Mouse (Mus musculus): ENCODE results near the gene Gm36210. TPM values are rescaled to one million over a fixed set of nuclear protein-coding genes. Genes with fewer than 3 reads are reported as not detected.
"Not testable (repeated sequence)": the region's sequence is repeated elsewhere in the genome, so short reads cannot be mapped to it uniquely, and the experiment has no call there.

Gm36210 gene
- polyA plus RNA-seq, 1 experiment from 2014 or later, result not detected

DNA sequence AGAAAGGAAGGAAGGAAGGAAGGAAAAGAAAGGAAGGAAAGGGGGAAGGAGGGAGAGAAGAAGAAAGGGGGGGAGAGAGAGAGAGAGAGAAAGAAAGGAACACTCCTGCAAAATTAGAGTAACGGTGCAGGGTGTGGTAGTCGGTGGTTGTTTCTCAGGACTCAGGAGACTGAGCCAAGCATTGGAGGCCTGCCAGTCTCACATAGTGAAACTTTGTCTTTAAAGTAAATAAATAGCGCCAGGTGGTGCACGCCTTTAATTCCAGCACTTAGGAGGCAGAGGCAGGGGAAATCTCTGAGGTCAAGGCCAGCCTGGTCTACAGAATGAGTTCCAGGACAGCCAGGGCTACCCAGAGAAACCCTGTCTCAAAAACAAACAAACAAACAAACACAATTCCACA, 19.6 kb downstream of the Gm36210 start:
- no peak for ATAC-seq (ENCODE audit: insufficient number of reproducible peaks, insufficient read depth, low FRiP score, low read depth)
- H3K4me2 ChIP-seq (replicated peaks; ENCODE audit: low read depth, low read length), result no peak overlapping the region
- WGBS, result 41% methylated on average over 4 of the region's 4 CpGs

GRCm38 (mm10) chr7:4879036-4879435, 27.3 kb downstream of the Gm36210 start:
- WGBS, result 79% methylated on average over 1 of the region's 1 CpGs
- H3K27me3 ChIP-seq (ENCODE audit: control insufficient read depth, insufficient read depth, low read length); H3K36me3 ChIP-seq (ENCODE audit: control insufficient read depth, insufficient read depth, low read length); H3K4me3 ChIP-seq (ENCODE audit: low read depth, low read length); H3K4me1 ChIP-seq (ENCODE audit: control insufficient read depth, insufficient read depth, low read length); H3K9ac ChIP-seq (replicated peaks; ENCODE audit: low read depth, low read length); H3K27ac ChIP-seq (ENCODE audit: low read length); H3K9me3 ChIP-seq (ENCODE audit: control insufficient read depth, low read depth, low read length); H3K4me2 ChIP-seq (replicated peaks; ENCODE audit: low read depth, low read length); ATAC-seq (ENCODE audit: insufficient number of reproducible peaks, insufficient read depth, low FRiP score, low read depth): not testable (repeated sequence)

More for the DNA sequence above, 19.6 kb downstream of the Gm36210 start:
- no peak overlapping the region for H3K9ac ChIP-seq (replicated peaks; ENCODE audit: low read depth, low read length)
- no peak overlapping the region for H3K4me3 ChIP-seq (ENCODE audit: low read depth, low read length)
- no peaks in the 10 kb centered on the region for H3K4me1 ChIP-seq (ENCODE audit: control insufficient read depth, insufficient read depth, low read length)
- no peaks in the 10 kb centered on the region for H3K9me3 ChIP-seq (ENCODE audit: control insufficient read depth, low read depth, low read length)
- no peak overlapping the region for H3K27ac ChIP-seq (ENCODE audit: low read length)
- no peaks in the 10 kb centered on the region for H3K27me3 ChIP-seq (ENCODE audit: control insufficient read depth, insufficient read depth, low read length)
- H3K36me3 ChIP-seq (ENCODE audit: control insufficient read depth, insufficient read depth, low read length), result no peaks in the 10 kb centered on the region

DNA sequence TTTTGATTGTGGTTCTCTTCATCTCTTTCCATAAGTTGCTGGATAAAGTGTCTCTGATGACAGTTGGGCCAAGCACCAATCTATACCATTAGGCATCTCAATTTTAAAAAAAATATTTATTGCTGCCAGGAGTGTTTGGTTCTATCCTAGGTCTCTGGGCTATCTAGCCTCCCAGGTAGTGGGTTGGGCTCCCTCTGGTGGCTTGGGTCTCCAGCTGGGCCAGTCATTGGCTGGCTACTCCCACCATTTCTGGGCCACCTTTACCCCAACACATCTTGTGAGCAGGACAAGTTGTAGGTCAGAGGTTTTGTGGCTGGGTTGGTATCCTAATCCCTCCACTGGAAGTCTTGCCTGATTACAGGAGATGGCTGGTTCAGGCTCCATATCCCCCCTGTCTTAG, 28.1 kb downstream of the Gm36210 start:
- Histone ChIP-seq H3K36me3 (ENCODE audit: control insufficient read depth, insufficient read depth, low read length) (no peaks in the 10 kb centered on the region), H3K9me3 (ENCODE audit: control insufficient read depth, low read depth, low read length) (no peaks in the 10 kb centered on the region), H3K4me2 (replicated peaks; ENCODE audit: low read depth, low read length) (peak overlapping the region; percentile 90), H3K4me3 (ENCODE audit: low read depth, low read length) (no peak overlapping the region), H3K9ac (replicated peaks; ENCODE audit: low read depth, low read length) (no peak overlapping the region), H3K27ac (ENCODE audit: low read length) (no peak overlapping the region), H3K27me3 (ENCODE audit: control insufficient read depth, insufficient read depth, low read length) (no peaks in the 10 kb centered on the region), H3K4me1 (ENCODE audit: control insufficient read depth, insufficient read depth, low read length) (peaks cover 6% of the 10 kb centered on the region; the same call in 1 of the 2 replicates)
- no peak for ATAC-seq (ENCODE audit: insufficient number of reproducible peaks, insufficient read depth, low FRiP score, low read depth)

DNA sequence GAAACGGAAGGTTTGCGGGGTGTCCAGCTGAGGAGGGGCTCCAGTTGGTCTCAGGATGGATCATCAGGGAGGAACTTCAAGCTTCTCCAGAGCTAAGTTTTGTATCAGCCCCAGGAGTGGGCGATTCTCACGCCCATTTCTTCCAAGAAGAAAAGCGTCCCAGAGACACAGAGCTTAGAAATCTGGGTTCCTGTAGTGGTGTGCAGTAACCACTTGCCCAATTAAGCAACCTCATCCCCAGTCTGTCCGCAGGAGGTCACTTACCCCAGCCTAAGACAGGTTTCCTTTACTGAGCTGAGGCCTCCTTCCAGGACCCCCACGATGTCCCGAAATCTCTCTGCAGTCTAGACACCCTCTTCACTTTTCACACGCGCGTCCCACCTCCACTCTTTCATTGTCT, 29.1 kb downstream of the Gm36210 start:
- Histone ChIP-seq H3K4me3 (ENCODE audit: low read depth, low read length) (peak overlapping the region; percentile 51), H3K9ac (replicated peaks; ENCODE audit: low read depth, low read length) (peak overlapping the region; percentile 42), H3K4me2 (replicated peaks; ENCODE audit: low read depth, low read length) (peak overlapping the region; percentile 90), H3K9me3 (ENCODE audit: control insufficient read depth, low read depth, low read length) (no peaks in the 10 kb centered on the region), H3K36me3 (ENCODE audit: control insufficient read depth, insufficient read depth, low read length) (no peaks in the 10 kb centered on the region), H3K4me1 (ENCODE audit: control insufficient read depth, insufficient read depth, low read length) (peaks cover 6% of the 10 kb centered on the region; the same call in 1 of the 2 replicates), H3K27me3 (ENCODE audit: control insufficient read depth, insufficient read depth, low read length) (no peaks in the 10 kb centered on the region), H3K27ac (ENCODE audit: low read length) (no peak overlapping the region; the same call in 1 of the 2 replicates)
- ATAC-seq (ENCODE audit: insufficient number of reproducible peaks, insufficient read depth, low FRiP score, low read depth), result no peak
- 5% methylated on average over 11 of the region's 11 CpGs for WGBS

GRCm38 (mm10) chr7:4876753-4877221, 29.5 kb downstream of the Gm36210 start, which contains the start of gene Isoc2a:
Gene Isoc2a, plus strand, starts transcription at chr7:4877153.
- Histone ChIP-seq H3K9me3 (ENCODE audit: control insufficient read depth, low read depth, low read length) (no peaks in the 10 kb centered on the region), H3K36me3 (ENCODE audit: control insufficient read depth, insufficient read depth, low read length) (no peaks in the 10 kb centered on the region), H3K9ac (replicated peaks; ENCODE audit: low read depth, low read length) (peak within 1 kb of the TSS; percentile 42), H3K27me3 (ENCODE audit: control insufficient read depth, insufficient read depth, low read length) (no peaks in the 10 kb centered on the region), H3K4me2 (replicated peaks; ENCODE audit: low read depth, low read length) (peak within 1 kb of the TSS; percentile 90), H3K4me3 (ENCODE audit: low read depth, low read length) (peak within 1 kb of the TSS; percentile 51), H3K4me1 (ENCODE audit: control insufficient read depth, insufficient read depth, low read length) (peaks cover 6% of the 10 kb centered on the region; the same call in 1 of the 2 replicates), H3K27ac (ENCODE audit: low read length) (peak within 1 kb of the TSS; percentile 2; the same call in 1 of the 2 replicates)
- WGBS, result under 1% methylated on average over 22 of the region's 22 CpGs
- ATAC-seq (ENCODE audit: insufficient number of reproducible peaks, insufficient read depth, low FRiP score, low read depth), result peak; percentile 100

GRCm38 (mm10) chr7:4870133-4870532, 36.2 kb downstream of the Gm36210 start, which contains the start of gene Isoc2b:
Gene Isoc2b, minus strand, starts transcription at chr7:4870258.
- H3K4me3 ChIP-seq (ENCODE audit: low read depth, low read length), result no peak within 1 kb of the TSS
- no peak within 1 kb of the TSS for H3K27ac ChIP-seq (ENCODE audit: low read length)
- WGBS, result 39% methylated on average over 6 of the region's 6 CpGs
- no peaks in the 10 kb centered on the region for H3K36me3 ChIP-seq (ENCODE audit: control insufficient read depth, insufficient read depth, low read length)
- no peaks in the 10 kb centered on the region for H3K9me3 ChIP-seq (ENCODE audit: control insufficient read depth, low read depth, low read length)
- H3K9ac ChIP-seq (replicated peaks; ENCODE audit: low read depth, low read length), result no peak within 1 kb of the TSS
- 0 out of 2 replicates have a peak, but pooled peaks cover 4% of the 10 kb centered on the region for H3K4me1 ChIP-seq (ENCODE audit: control insufficient read depth, insufficient read depth, low read length)
- ATAC-seq (ENCODE audit: insufficient number of reproducible peaks, insufficient read depth, low FRiP score, low read depth), result no peak
- no peak within 1 kb of the TSS for H3K4me2 ChIP-seq (replicated peaks; ENCODE audit: low read depth, low read length)
- H3K27me3 ChIP-seq (ENCODE audit: control insufficient read depth, insufficient read depth, low read length), result no peaks in the 10 kb centered on the region

- Histone ChIP-seq H3K36me3 (ENCODE audit: control insufficient read depth, insufficient read depth, low read length) (no peaks in the 10 kb centered on the region), H3K27ac (ENCODE audit: low read length) (peak overlapping the region; percentile 57; the same call in 1 of the 2 replicates), H3K4me2 (replicated peaks; ENCODE audit: low read depth, low read length) (peak overlapping the region; percentile 55), H3K4me1 (ENCODE audit: control insufficient read depth, insufficient read depth, low read length) (0 out of 2 replicates have a peak, but pooled peaks cover 4% of the 10 kb centered on the region), H3K9ac (replicated peaks; ENCODE audit: low read depth, low read length) (peak overlapping the region; percentile 71), H3K27me3 (ENCODE audit: control insufficient read depth, insufficient read depth, low read length) (no peaks in the 10 kb centered on the region), H3K4me3 (ENCODE audit: low read depth, low read length) (peak overlapping the region; percentile 55), H3K9me3 (ENCODE audit: control insufficient read depth, low read depth, low read length) (no peaks in the 10 kb centered on the region)
- 30% methylated on average over 10 of the region's 10 CpGs for WGBS
- ATAC-seq (ENCODE audit: insufficient number of reproducible peaks, insufficient read depth, low FRiP score, low read depth), result no peak
Observed at GRCm38 (mm10) chr7:4866631-4867180, 39.6 kb downstream of the Gm36210 start.

- 6% methylated on average over 40 of the region's 40 CpGs for WGBS
- peak overlapping the region; percentile 71 for H3K9ac ChIP-seq (replicated peaks; ENCODE audit: low read depth, low read length)
- H3K4me1 ChIP-seq (ENCODE audit: control insufficient read depth, insufficient read depth, low read length), result 0 out of 2 replicates have a peak, but pooled peaks cover 4% of the 10 kb centered on the region
Observed at GRCm38 (mm10) chr7:4865579-4866493, 40.5 kb downstream of the Gm36210 start.

More at GRCm38 (mm10) chr7:4865579-4866493, 40.5 kb downstream of the Gm36210 start:
- H3K36me3 ChIP-seq (ENCODE audit: control insufficient read depth, insufficient read depth, low read length), result no peaks in the 10 kb centered on the region
- H3K9me3 ChIP-seq (ENCODE audit: control insufficient read depth, low read depth, low read length), result no peaks in the 10 kb centered on the region
- ATAC-seq (ENCODE audit: insufficient number of reproducible peaks, insufficient read depth, low FRiP score, low read depth), result peak; percentile 100
- H3K27me3 ChIP-seq (ENCODE audit: control insufficient read depth, insufficient read depth, low read length), result no peaks in the 10 kb centered on the region
- H3K4me3 ChIP-seq (ENCODE audit: low read depth, low read length), result peak overlapping the region; percentile 55
- peak overlapping the region; percentile 57 for H3K27ac ChIP-seq (ENCODE audit: low read length)
- H3K4me2 ChIP-seq (replicated peaks; ENCODE audit: low read depth, low read length), result peak overlapping the region; percentile 55
